Mouse (Mus musculus) lung, embryonic 14.5 days (tissue): Measurements from ENCODE around the gene Eif4ebp2. TPM values are rescaled to one million over a fixed set of nuclear protein-coding genes. Genes with fewer than 3 reads are reported as not detected.
A peak's percentile ranks its signal among the peaks of the same experiment; 100 is the strongest.

Source experiments
- ATAC-seq: fragments of 200-750 bp; cut with Nextera tagmentation; 2 replicates; pipeline ENCODE4 v1.8.0; 2017; ENCODE audit warnings: mild to moderate bottlenecking, moderate TSS enrichment, moderate library complexity; ENCODE audit not compliant: insufficient read depth
- DNase-seq: peaks from one replicate; pipeline ENCODE4 v3.0.0-alpha.2; 2015
- H3K27ac ChIP-seq: fragments of 300-500 bp; sonication (generic); 2 replicates; pipeline ENCODE4 v1.5.1; 2014; ENCODE audit warnings: low read depth, mild to moderate bottlenecking, moderate library complexity
- H3K27me3 ChIP-seq: fragments of 300-500 bp; sonication (generic); 2 replicates; pipeline ENCODE4 v1.6.1; 2014; ENCODE audit warnings: low read length, control low read depth; ENCODE audit not compliant: insufficient read depth
- H3K36me3 ChIP-seq: fragments of 300-500 bp; sonication (generic); 2 replicates; pipeline ENCODE4 v1.6.1; 2014; ENCODE audit warnings: control low read depth; ENCODE audit not compliant: insufficient read depth
- H3K4me1 ChIP-seq: fragments of 300-500 bp; sonication (generic); 2 replicates; pipeline ENCODE4 v1.6.1; 2014; ENCODE audit warnings: antibody characterized with exemption, control low read depth; ENCODE audit not compliant: insufficient read depth
- H3K4me2 ChIP-seq: fragments of 300-500 bp; sonication (generic); 2 replicates; pipeline ENCODE4 v1.6.1; 2014; ENCODE audit warnings: mild to moderate bottlenecking
- H3K4me3 ChIP-seq: fragments of 300-500 bp; sonication (generic); 2 replicates; pipeline ENCODE4 v1.5.1; 2014; ENCODE audit warnings: low read depth, low read length
- H3K9ac ChIP-seq: fragments of 300-500 bp; sonication (generic); 2 replicates; pipeline ENCODE4 v1.6.1; 2014
- H3K9me3 ChIP-seq: fragments of 300-500 bp; sonication (generic); 2 replicates; pipeline ENCODE4 v1.6.1; 2016; ENCODE audit warnings: low read depth, low read length, control low read depth
- CTCF ChIP-seq: IDR thresholded peaks from 2 replicates; pipeline ENCODE4 v1.5.1; 2016; ENCODE audit warnings: antibody characterized with exemption, low read depth
- WGBS: fragments of 180-500 bp; shearing (Covaris S2); extraction: QIAGEN DNeasy Blood & Tissue Kit; methylation state at CpG from one replicate; pipeline ENCODE4 v1.1.7; 2014; 5-methylcytosine and 5-hydroxymethylcytosine counted together
- polyA plus RNA-seq: library from polyadenylated mRNA; unstranded; fragments of >200 nt; fragmentation: Nextera tagmentation; extraction: Ambion mirVana; gene quantifications from 2 replicates; pipeline ENCODE4 v1.2.1, GENCODE M21; 2014

Eif4ebp2 gene
- polyA plus RNA-seq, 1 experiment from 2014 or later = 57.4 TPM

GRCm38 (mm10) chr10:61419146-61419545 lies 33.3 kb downstream of the Eif4ebp2 start:
- ATAC-seq (no peak), DNase-seq (no peak)
- Histone ChIP-seq H3K4me2 (peak overlapping the region; percentile 35; the same call in 1 of the 2 replicates), H3K27me3 (peaks cover 46% of the 10 kb centered on the region), H3K36me3 (no peaks in the 10 kb centered on the region), H3K9ac (no peak overlapping the region), H3K4me3 (0 out of 2 replicates have a peak overlapping the region, but pooled peaks have one; percentile 41), H3K4me1 (no peaks in the 10 kb centered on the region), H3K27ac (no peak overlapping the region), H3K9me3 (no peaks in the 10 kb centered on the region)
- WGBS = 7% methylated on average over 24 of the region's 24 CpGs
- TF ChIP-seq CTCF = no peak

GRCm38 (mm10) chr10:61418131-61418900 lies 34.1 kb downstream of the Eif4ebp2 start:
- no peaks in the 10 kb centered on the region for H3K4me1 ChIP-seq
- peak; percentile 36 for DNase-seq
- H3K4me2 ChIP-seq = peak overlapping the region; percentile 67
- 1% methylated on average over 50 of the region's 50 CpGs for WGBS
- H3K27ac ChIP-seq = no peak overlapping the region
- peak overlapping the region; percentile 41 for H3K4me3 ChIP-seq
- H3K36me3 ChIP-seq = no peaks in the 10 kb centered on the region
- H3K9ac ChIP-seq = peak overlapping the region; percentile 2; the same call in 1 of the 2 replicates
- no peak for TF ChIP-seq CTCF
- H3K9me3 ChIP-seq = no peaks in the 10 kb centered on the region
- peaks cover 46% of the 10 kb centered on the region for H3K27me3 ChIP-seq
- ATAC-seq = peak; percentile 57; the same call in 1 of the 2 replicates

- DNase-seq = no peak
These were observed 34.8 kb downstream of the Eif4ebp2 start, which contains the start of gene Nodal for GRCm38 (mm10) chr10:61417672-61418071. TSS of gene Nodal (plus strand) at chr10:61417972.

GRCm38 (mm10) chr10:61417046-61417445 lies 35.4 kb downstream of the Eif4ebp2 start:
- H3K9me3 ChIP-seq = no peaks in the 10 kb centered on the region
- H3K4me2 ChIP-seq = no peak overlapping the region
- H3K9ac ChIP-seq = no peak overlapping the region
- ATAC-seq (no peak), DNase-seq (no peak)
- no peak overlapping the region for H3K4me3 ChIP-seq
- no peak overlapping the region for H3K27ac ChIP-seq
- H3K36me3 ChIP-seq = no peaks in the 10 kb centered on the region
- H3K27me3 ChIP-seq = peaks cover 46% of the 10 kb centered on the region
- no peaks in the 10 kb centered on the region for H3K4me1 ChIP-seq
- 46% methylated on average over 2 of the region's 2 CpGs for WGBS
- no peak for TF ChIP-seq CTCF

More at GRCm38 (mm10) chr10:61417672-61418071, 34.8 kb downstream of the Eif4ebp2 start, which contains the start of gene Nodal:
- Histone ChIP-seq H3K4me3 (peak within 1 kb of the TSS; percentile 41), H3K9ac (peak within 1 kb of the TSS; percentile 2; the same call in 1 of the 2 replicates), H3K4me2 (peak within 1 kb of the TSS; percentile 67), H3K27me3 (peaks cover 46% of the 10 kb centered on the region), H3K36me3 (no peaks in the 10 kb centered on the region), H3K4me1 (no peaks in the 10 kb centered on the region), H3K27ac (no peak within 1 kb of the TSS), H3K9me3 (no peaks in the 10 kb centered on the region)
- 21% methylated on average over 10 of the region's 10 CpGs for WGBS
- ATAC-seq = no peak
- TF ChIP-seq CTCF = no peak

- no peaks in the 10 kb centered on the region for H3K4me1 ChIP-seq
- no peak for ATAC-seq
- no peaks in the 10 kb centered on the region for H3K36me3 ChIP-seq
- H3K27ac ChIP-seq = no peak overlapping the region
- no peak for DNase-seq
- peaks cover 46% of the 10 kb centered on the region for H3K27me3 ChIP-seq
- no peak overlapping the region for H3K4me3 ChIP-seq
- 38% methylated on average over 7 of the region's 7 CpGs for WGBS
- H3K9ac ChIP-seq = no peak overlapping the region
- no peak overlapping the region for H3K4me2 ChIP-seq
- H3K9me3 ChIP-seq = no peaks in the 10 kb centered on the region
- TF ChIP-seq CTCF = no peak
These were observed 35.9 kb downstream of the Eif4ebp2 start for GRCm38 (mm10) chr10:61416561-61416960.

- ATAC-seq (no peak), DNase-seq (no peak)
- H3K4me2 ChIP-seq = no peak overlapping the region
These were observed 36.6 kb downstream of the Eif4ebp2 start for GRCm38 (mm10) chr10:61415890-61416289.

GRCm38 (mm10) chr10:61415240-61415639 lies 37.2 kb downstream of the Eif4ebp2 start:
- Histone ChIP-seq H3K27me3 (peaks cover 41% of the 10 kb centered on the region), H3K4me1 (no peaks in the 10 kb centered on the region), H3K4me3 (no peak overlapping the region), H3K36me3 (no peaks in the 10 kb centered on the region), H3K4me2 (no peak overlapping the region), H3K9me3 (no peaks in the 10 kb centered on the region), H3K27ac (no peak overlapping the region), H3K9ac (no peak overlapping the region)
- DNase-seq (no peak), ATAC-seq (no peak)
- no peak for TF ChIP-seq CTCF
- 61% methylated on average over 3 of the region's 3 CpGs for WGBS

More at GRCm38 (mm10) chr10:61415890-61416289, 36.6 kb downstream of the Eif4ebp2 start:
- no peak overlapping the region for H3K27ac ChIP-seq
- no peaks in the 10 kb centered on the region for H3K9me3 ChIP-seq
- H3K27me3 ChIP-seq = peaks cover 46% of the 10 kb centered on the region
- TF ChIP-seq CTCF = no peak
- no peak overlapping the region for H3K9ac ChIP-seq
- no peak overlapping the region for H3K4me3 ChIP-seq
- no peaks in the 10 kb centered on the region for H3K36me3 ChIP-seq
- WGBS = 19% methylated on average over 8 of the region's 8 CpGs
- H3K4me1 ChIP-seq = no peaks in the 10 kb centered on the region
